Mouse (Mus musculus) bone marrow, adult 2 months (tissue): ENCODE data around the gene Riok1.

ENCODE experiments used
- CTCF ChIP-seq: fragments of 200-500 bp; IDR thresholded peaks from 2 replicates; pipeline ENCODE4 v1.5.1; 2011; ENCODE audit warnings: low read length, control low read depth; ENCODE audit not compliant: control insufficient read depth, insufficient read depth
- POLR2A ChIP-seq: fragments of 200-500 bp; IDR thresholded peaks from 2 replicates; pipeline ENCODE4 v1.6.1; 2011; ENCODE audit warnings: low read depth, mild to moderate bottlenecking, control low read depth, low read length, borderline replicate concordance; ENCODE audit not compliant: control insufficient read depth

DNA sequence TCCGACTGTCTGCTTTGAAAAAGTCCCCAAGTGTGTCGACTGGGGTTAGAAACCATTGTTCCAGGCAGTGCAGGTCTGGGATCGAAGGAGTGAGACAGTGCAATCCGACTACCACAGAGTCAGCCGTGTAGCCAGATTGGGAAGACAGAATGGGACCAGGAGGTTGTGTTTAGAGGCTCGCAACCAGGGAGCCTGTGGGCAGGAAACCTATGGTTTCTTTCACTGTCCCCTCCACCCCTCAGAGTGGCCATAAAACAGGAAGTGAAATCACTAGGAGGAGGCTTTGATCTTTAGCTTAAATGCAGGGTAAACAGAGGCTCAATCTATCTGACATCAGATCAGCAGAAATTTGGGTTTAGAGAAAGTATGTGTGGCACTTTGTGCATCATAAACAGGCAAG, 42.0 kb downstream of the Riok1 start:
- TF ChIP-seq CTCF (no peak), POLR2A (no peak)
